Mouse (Mus musculus) heart, adult 9 months (tissue): ENCODE measurements around the gene Gast.

Experiments
- DNase-seq, 2 experiments: peaks; one replicate each; pipeline ENCODE4 v3.0.0; 2022; ENCODE audit warnings: low spot score in 2 of 2

Gast gene

DNA sequence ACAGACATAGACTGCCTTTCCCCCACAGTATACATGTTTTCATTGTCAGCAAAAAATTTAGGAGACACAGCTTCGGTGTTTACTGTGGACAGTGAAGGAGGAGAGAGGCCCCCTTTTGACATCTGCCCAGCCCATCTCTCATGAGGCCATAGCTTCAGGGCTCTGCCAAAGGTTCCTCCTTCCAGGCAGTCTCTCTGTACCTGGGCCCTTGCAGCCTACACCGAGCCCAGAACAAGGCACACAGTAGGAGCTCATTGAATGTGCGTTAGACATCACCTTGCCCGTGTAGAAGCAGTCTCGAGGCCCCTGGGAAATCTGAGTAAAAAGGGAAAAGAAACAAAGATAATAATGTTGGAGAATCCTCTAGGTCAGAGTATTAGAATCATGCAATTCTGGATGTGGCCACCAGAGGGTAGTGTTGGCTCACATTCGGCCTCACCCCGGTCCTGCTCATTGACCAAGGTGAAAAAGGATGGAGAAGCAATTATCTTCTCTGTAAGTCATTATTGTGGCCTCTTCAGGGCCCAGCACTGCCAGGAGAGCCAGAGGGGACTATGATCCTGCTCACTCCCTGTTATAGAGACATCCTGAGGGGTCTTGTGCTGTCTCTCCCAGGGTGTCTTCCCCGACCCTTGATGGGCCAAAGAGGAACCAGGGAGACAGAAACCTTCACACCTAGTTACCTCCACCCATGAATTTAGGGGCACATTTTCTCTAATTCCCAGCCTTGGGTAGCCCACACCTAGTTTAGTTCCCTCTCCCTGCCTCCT lies 28.2 kb downstream of the Gast start:
- DNase-seq: peak; percentile 62 to 80

GRCm38 (mm10) chr11:100362979-100363562 lies 28.9 kb downstream of the Gast start:
- peak in 1 of 2 experiments; percentile 61 for DNase-seq

DNA sequence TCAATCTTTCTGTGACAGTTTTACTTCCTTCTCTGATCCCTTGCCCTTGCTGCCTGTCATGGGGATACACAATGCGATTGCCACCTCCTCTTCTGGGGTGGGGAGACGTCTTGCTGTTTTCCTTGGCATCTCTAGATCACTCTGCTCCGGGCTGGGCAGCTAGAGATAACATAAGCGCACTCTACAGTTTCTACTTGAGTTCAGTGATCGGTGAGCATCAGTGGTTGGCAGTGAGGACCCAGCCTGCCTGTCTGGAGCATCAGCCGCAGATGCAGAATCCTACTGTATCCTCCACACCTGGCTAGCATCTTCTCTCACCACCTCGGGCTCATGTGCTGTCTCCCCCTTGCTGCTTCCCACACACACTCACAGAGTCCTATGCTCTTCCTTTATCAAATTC lies 34.9 kb downstream of the Gast start:
- DNase-seq: no peak

DNA sequence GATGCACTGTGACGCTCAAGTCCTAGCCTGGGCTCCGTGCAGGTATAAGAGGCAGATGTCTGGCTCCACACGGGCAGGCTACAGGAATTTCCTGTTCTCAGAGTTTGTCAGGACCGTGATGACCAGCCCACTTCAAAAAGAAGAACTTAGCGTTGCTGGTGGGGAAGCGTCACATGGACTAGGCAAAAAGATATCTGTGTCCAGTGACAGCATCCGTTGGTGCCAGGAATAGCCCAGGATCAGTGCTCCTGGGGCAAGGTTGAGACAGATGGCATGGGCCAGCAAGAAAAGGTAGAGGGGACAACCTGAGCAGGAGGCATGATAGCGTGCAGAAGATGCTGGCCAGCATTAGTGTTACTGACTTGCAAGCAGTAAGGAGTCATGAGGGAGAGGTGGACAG lies 35.6 kb downstream of the Gast start:
- DNase-seq: no peak

DNA sequence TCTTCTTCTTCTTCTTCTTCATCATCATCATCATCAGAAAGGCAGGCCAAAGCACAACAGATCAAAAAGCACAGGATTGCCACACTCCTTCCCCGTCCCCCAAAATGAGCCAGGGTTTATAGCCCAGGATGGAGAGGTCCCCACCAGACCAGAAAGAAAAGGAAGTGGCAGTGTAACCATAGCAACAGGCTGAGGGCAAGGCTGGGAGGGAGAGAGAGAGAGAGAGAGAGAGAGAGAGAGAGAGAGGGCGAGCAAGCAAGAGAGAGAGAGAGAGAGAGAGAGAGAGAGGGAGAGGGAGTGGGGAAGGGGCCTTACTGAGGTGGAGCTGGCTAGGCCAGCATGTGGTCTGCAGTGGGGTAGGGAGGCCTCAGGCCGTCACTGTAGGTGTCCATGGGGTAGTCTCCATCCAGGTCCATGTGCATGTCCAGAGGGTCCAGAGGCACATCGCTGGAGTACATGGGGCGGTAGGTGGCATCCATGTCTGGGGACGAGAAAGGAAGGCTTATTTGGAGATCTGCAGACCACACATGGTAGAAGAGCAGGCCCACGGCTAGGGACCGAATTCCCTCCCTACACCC lies 37.9 kb downstream of the Gast start:
- DNase-seq: no peak

GRCm38 (mm10) chr11:100375127-100375526 lies 40.9 kb downstream of the Gast start:
- DNase-seq: no peak

GRCm38 (mm10) chr11:100376005-100376404 lies 41.8 kb downstream of the Gast start:
- peak; percentile 52 to 74 for DNase-seq

DNA sequence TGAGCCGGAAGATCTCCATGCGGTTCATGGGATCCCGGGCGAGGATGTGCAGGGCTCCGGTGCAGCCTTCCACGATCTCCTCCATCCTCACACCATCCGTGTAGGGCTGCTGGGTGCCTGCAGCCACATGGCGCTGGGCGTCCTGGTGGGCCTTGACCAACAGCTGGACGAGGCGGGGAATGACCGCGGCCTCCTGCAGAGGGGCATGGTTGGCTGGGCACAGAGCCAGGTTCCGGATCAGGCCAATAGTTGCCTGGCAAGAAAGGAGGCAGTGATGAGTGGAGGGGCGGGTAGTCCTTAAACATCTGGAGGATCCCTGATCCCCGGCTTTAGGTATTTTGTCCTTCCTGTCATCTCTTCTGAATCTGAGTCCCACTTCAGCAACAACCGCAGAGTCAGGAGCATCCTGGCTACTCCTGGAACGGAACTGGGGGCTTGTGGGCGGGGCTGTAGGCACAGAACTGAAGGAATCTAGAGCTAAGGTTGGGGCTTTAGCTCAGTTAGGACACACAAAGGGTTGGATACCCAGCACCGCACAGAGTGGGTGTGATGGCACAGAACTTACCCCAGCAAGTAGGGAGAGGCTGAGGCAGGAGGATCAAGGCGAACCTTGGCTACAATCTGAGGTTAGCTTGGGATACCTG lies 42.7 kb downstream of the Gast start:
- DNase-seq: no peak

DNA sequence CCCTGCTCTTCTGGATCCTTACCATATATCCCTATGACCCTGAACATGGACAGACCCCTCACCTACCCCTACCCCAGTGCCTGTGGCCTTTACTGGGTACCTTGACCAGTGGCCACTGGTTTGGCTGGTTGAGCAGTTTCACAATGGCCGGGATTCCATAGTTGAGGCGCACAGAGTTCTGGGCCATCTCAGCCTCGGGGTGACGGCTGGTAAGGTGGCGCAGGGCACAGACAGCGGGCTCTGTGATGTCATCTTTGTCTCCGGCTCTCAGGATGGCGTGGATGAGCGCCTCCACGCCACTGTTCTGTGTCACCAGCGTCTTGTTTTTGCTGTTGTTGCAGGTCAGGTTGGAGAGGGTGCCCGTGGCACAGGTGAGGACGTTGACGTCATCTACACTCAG lies 43.8 kb downstream of the Gast start:
- no peak for DNase-seq

DNA sequence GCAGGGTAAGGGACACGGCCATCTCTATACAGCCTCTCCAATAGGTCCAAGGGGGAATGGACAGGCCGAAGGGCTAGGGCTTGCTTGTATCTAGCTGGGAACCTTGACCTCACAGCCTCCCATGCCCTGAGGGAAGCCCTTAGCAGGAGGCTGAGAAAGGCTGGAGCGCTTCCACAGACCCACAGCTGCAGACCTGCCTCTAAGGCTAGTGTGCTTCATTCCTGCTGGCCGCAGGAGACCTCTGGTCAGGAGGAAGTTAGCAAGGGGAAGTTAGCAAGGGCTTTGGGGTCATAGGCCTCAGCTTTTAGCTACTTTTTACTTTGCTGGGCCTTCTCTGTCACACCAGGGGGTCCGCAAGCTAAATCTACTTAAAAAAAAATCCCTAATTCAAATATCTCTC lies 44.2 kb downstream of the Gast start:
- no peak for DNase-seq

GRCm38 (mm10) chr11:100379311-100379710 lies 45.1 kb downstream of the Gast start:
- no peak for DNase-seq

DNA sequence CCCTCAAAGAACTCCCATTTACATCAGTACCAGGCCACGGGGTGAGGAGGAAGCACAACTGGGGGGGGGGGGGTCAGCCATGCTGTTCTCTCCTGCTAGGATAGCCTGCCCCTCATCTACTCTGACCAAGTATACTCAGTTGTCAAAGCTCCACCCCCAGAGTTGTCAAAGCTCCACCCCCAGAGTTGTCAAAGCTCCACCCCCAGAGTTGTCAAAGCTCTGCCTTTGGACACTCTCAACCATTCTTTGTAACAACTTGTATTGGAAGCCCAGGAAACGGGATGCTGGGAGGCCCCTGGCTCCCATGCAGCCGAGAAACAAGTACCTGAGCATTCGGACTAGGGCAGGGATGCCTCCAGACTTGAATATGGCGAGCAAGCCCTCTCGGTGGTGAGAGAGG lies 48.5 kb downstream of the Gast start:
- no peak for DNase-seq

DNA sequence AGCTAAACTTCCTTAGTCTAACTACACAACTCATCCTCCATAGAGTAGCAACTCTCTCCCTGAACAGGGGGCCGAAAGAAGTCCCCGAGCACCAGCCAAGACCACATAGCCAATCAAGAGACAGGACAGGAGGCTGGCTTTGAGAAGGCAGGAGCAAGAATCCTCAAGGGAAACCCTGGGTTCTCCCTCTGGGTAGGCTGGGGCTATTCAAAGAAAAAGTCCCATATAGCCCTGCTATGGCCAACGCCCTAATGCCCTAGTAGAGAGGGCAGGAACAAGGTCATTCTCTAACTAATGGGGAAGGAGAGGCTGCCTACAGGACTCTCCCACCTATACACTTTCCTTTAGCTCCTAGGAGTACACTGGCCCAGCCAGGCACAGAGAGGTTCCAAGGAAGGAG lies 50.8 kb downstream of the Gast start:
- DNase-seq: no peak

GRCm38 (mm10) chr11:100386586-100386985 lies 52.4 kb downstream of the Gast start:
- DNase-seq: peak in 1 of 2 experiments; percentile 57
